Mouse (Mus musculus) heart, embryonic 15.5 days (tissue): ENCODE data around the gene Ephx1. TPM values are rescaled to one million over a fixed set of nuclear protein-coding genes. Genes with fewer than 3 reads are reported as not detected.
A peak's percentile ranks its signal among the peaks of the same experiment; 100 is the strongest.

ENCODE experiments used
- ATAC-seq: fragments of 200-750 bp; cut with Nextera tagmentation; replicated peaks from 2 replicates; pipeline ENCODE4 v1.8.0; 2017; ENCODE audit warnings: low read depth, moderate TSS enrichment; ENCODE audit not compliant: insufficient number of reproducible peaks, insufficient read depth, low FRiP score
- H3K27ac ChIP-seq: fragments of 300-500 bp; sonication (generic); 2 replicates; pipeline ENCODE4 v1.5.1; 2015; ENCODE audit warnings: mild to moderate bottlenecking, inconsistent platforms
- H3K27me3 ChIP-seq: fragments of 300-500 bp; sonication (generic); 2 replicates; pipeline ENCODE4 v1.6.1; 2015; ENCODE audit warnings: inconsistent platforms
- H3K36me3 ChIP-seq: fragments of 300-500 bp; sonication (generic); 2 replicates; pipeline ENCODE4 v1.6.1; 2015; ENCODE audit warnings: mild to moderate bottlenecking, inconsistent platforms
- H3K4me1 ChIP-seq: fragments of 300-500 bp; sonication (generic); replicated peaks from 2 replicates; pipeline ENCODE4 v1.6.1; 2015; ENCODE audit warnings: inconsistent platforms
- H3K4me2 ChIP-seq: fragments of 300-500 bp; sonication (generic); 2 replicates; pipeline ENCODE4 v1.6.1; 2015; ENCODE audit warnings: inconsistent platforms, mild to moderate bottlenecking, moderate library complexity
- H3K4me3 ChIP-seq: fragments of 300-500 bp; sonication (generic); 2 replicates; pipeline ENCODE4 v1.5.1; 2015; ENCODE audit warnings: mild to moderate bottlenecking, inconsistent platforms
- H3K9ac ChIP-seq: fragments of 300-500 bp; sonication (generic); 2 replicates; pipeline ENCODE4 v1.6.1; 2015; ENCODE audit warnings: mild to moderate bottlenecking, inconsistent platforms
- H3K9me3 ChIP-seq: fragments of 300-500 bp; sonication (generic); replicated peaks from 2 replicates; pipeline ENCODE4 v1.6.1; 2016; ENCODE audit warnings: inconsistent platforms
- WGBS: fragments of 180-500 bp; shearing (Covaris S2); methylation state at CpG from one replicate; pipeline ENCODE4 v1.1.7; 2015; ENCODE audit warnings: mixed read lengths; 5-methylcytosine and 5-hydroxymethylcytosine counted together
- polyA plus RNA-seq: library from polyadenylated mRNA; unstranded; fragments of >200 nt; fragmentation: Nextera tagmentation; extraction: Ambion mirVana; gene quantifications from 2 replicates; pipeline ENCODE4 v1.2.1, GENCODE M21; 2015

The Ephx1 gene
- polyA plus RNA-seq, 1 experiment from 2014 or later, result 10.0 TPM

DNA sequence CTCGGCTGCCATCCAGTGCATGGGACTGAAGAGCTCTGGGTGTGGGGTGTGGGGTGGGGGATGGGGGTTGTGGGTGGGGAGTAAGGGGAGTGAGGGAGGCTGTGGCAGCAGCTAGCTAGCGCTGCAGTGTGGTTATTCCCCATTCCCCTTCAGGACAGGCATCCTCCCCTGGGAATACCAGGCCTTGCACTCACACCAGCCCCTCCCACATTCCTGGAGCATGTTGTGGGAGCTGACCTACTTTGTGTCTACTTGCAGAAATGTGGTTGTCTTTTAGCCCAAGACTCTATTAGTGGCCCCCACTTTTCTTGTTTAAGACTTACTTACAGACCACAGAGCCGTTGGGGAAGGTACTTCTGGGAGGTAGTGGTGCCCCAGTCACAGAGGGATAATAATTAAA is 54.2 kb downstream of the Ephx1 start:
- H3K27ac ChIP-seq, result no peak overlapping the region
- 51% methylated on average over 3 of the region's 3 CpGs for WGBS
- no peaks in the 10 kb centered on the region for H3K27me3 ChIP-seq
- ATAC-seq, result no peak
- H3K4me2 ChIP-seq, result no peak overlapping the region
- H3K9me3 ChIP-seq, result no peaks in the 10 kb centered on the region
- H3K4me3 ChIP-seq, result no peak overlapping the region
- H3K9ac ChIP-seq, result no peak overlapping the region
- H3K4me1 ChIP-seq, result peaks cover 13% of the 10 kb centered on the region
- H3K36me3 ChIP-seq, result peaks cover 43% of the 10 kb centered on the region

DNA sequence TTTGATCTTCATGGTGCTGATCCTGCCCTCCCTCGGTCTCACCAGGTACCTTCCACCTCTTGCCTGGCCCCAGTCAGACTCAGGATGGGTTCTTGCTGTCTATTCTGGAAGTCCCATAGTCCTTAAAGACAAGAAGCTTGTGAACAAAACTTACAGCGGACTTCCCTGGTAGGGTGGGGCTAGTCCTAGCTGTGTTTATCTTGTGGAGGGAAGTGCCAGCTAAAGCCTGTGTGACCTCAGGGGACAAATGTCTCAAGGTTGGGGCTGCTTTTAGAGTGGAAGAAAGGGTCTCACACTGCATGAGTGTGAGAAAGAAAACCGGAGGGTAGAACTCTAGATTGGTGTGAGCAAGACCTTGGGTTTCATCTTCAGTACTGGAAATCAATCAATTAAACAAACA is 54.9 kb downstream of the Ephx1 start:
- H3K4me1 ChIP-seq, result peaks cover 13% of the 10 kb centered on the region
- H3K9me3 ChIP-seq, result no peaks in the 10 kb centered on the region
- peaks cover 50% of the 10 kb centered on the region for H3K36me3 ChIP-seq
- H3K4me2 ChIP-seq, result no peak overlapping the region
- no peak overlapping the region for H3K9ac ChIP-seq
- H3K27me3 ChIP-seq, result no peaks in the 10 kb centered on the region
- H3K4me3 ChIP-seq, result no peak overlapping the region
- 78% methylated on average over 3 of the region's 3 CpGs for WGBS
- no peak for ATAC-seq
- no peak overlapping the region for H3K27ac ChIP-seq

DNA sequence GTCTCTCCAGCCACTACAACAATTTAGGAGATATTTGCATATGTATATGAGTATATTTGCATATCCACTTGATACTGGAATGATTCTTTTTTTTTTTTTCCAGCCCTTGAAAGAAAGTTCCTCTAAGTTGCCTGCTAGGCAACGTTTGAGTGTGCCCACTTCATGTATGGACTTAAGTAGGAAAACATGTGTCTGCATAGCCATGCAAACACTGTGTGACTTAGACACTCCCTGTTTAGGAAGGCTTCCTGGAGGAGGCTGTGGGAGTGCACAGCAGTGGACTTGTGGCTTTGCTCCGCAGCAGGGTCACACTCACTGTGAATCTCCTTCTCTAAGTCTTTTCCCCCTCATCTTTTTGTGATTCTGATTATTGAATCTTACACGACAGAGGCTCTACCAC is 61.9 kb downstream of the Ephx1 start:
- Histone ChIP-seq H3K27me3 (no peaks in the 10 kb centered on the region), H3K4me3 (no peak overlapping the region), H3K9me3 (no peaks in the 10 kb centered on the region), H3K9ac (no peak overlapping the region), H3K4me2 (no peak overlapping the region), H3K4me1 (no peaks in the 10 kb centered on the region), H3K36me3 (peaks cover 65% of the 10 kb centered on the region), H3K27ac (no peak overlapping the region)
- no peak for ATAC-seq
- WGBS, result 70% methylated on average over 3 of the region's 3 CpGs

DNA sequence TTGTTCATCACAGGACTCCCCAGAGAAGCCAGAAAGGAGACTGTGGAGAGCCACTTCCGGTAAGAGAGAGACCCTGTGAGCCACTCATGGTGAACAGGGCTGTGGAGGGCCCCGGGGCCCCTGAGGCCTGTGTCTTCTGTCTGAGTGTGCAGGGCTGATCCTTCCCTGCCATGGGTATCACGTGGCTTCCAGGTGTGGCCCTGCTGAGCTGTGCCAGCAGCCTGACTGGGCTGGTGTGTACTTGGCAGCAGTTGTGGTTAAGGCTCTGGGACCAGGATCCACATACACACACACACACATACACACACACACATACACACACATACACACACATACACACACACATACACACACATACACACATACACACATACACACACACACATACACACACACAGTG is 62.7 kb downstream of the Ephx1 start:
- Histone ChIP-seq H3K36me3 (peaks cover 60% of the 10 kb centered on the region), H3K4me2 (no peak overlapping the region), H3K4me3 (no peak overlapping the region), H3K9me3 (no peaks in the 10 kb centered on the region), H3K27ac (no peak overlapping the region), H3K9ac (no peak overlapping the region), H3K4me1 (no peaks in the 10 kb centered on the region), H3K27me3 (no peaks in the 10 kb centered on the region)
- 86% methylated on average over 3 of the region's 3 CpGs for WGBS
- no peak for ATAC-seq

DNA sequence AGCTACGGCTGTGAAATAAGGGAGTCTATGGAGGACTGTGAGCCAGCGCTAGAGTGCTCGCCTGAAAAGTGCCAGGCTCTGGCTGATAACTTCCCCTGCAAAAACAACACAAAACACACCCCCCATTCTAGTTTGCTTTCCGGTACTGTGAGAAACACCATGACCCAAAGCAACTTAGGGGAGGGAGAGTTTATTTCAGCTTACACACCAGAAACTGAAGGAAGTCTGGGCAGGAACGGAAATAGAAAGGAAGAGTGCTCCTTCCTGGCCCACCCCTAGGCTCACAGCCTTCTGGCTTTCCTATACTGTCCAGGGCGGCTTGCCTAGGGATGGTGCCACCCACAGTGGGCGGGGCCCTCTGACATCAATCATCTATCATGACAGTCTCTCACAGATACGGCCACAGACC is 63.7 kb downstream of the Ephx1 start:
- Histone ChIP-seq H3K36me3 (peaks cover 59% of the 10 kb centered on the region), H3K27me3 (no peaks in the 10 kb centered on the region), H3K9me3 (no peaks in the 10 kb centered on the region), H3K4me3 (no peak overlapping the region), H3K9ac (no peak overlapping the region), H3K4me1 (no peaks in the 10 kb centered on the region), H3K4me2 (no peak overlapping the region), H3K27ac (no peak overlapping the region; the same call in 1 of the 2 replicates)
- WGBS, result 74% methylated on average over 8 of the region's 8 CpGs
- ATAC-seq, result peak; percentile 65

DNA sequence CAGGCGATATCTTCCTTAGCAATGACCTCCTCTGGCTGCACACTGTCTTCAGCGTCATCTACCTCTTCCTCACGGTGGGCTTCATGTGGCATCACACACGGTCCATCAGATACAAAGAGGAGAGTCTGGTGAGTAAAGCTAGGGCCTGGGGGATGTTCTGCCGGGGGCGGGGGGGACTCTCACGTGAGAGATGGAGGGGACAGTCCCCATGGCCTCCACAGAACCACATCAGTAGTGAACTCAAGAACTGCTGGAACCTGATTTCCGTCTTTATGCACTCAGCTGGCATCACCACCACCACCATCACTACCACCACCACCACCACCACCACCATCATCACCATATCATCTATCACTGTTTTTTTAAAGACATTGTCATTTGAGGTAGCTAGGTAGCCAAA is 64.3 kb downstream of the Ephx1 start:
- 91% methylated on average over 8 of the region's 8 CpGs for WGBS
- H3K4me2 ChIP-seq, result no peak overlapping the region
- H3K36me3 ChIP-seq, result peaks cover 56% of the 10 kb centered on the region
- H3K27me3 ChIP-seq, result no peaks in the 10 kb centered on the region
- H3K9me3 ChIP-seq, result no peaks in the 10 kb centered on the region
- no peak overlapping the region for H3K9ac ChIP-seq
- ATAC-seq, result no peak
- H3K27ac ChIP-seq, result no peak overlapping the region
- H3K4me1 ChIP-seq, result no peaks in the 10 kb centered on the region
- H3K4me3 ChIP-seq, result no peak overlapping the region

DNA sequence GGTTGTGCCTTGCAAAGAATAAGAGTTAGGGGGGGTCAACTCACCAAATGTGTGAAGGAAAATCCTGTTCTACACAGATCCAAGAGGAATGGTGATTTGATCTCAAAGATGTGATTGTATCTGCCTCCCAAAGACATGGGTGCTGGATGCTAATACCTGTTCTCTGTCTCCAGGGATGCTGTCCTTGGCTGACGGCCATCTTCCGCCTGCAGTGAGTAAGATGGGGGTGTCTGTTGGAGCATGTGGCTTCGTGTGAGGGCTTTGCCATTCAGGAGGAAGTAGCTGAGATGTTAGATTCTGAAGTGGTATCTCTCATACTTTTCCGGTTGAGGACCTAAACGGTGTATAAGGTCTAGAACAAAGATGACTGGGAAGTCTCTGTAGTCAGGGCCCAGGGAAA is 67.9 kb downstream of the Ephx1 start:
- Histone ChIP-seq H3K36me3 (peaks cover 65% of the 10 kb centered on the region), H3K27ac (no peak overlapping the region), H3K4me2 (no peak overlapping the region), H3K9ac (no peak overlapping the region), H3K4me1 (no peaks in the 10 kb centered on the region), H3K4me3 (no peak overlapping the region), H3K27me3 (no peaks in the 10 kb centered on the region), H3K9me3 (no peaks in the 10 kb centered on the region)
- no peak for ATAC-seq
- 89% methylated on average over 5 of the region's 5 CpGs for WGBS

DNA sequence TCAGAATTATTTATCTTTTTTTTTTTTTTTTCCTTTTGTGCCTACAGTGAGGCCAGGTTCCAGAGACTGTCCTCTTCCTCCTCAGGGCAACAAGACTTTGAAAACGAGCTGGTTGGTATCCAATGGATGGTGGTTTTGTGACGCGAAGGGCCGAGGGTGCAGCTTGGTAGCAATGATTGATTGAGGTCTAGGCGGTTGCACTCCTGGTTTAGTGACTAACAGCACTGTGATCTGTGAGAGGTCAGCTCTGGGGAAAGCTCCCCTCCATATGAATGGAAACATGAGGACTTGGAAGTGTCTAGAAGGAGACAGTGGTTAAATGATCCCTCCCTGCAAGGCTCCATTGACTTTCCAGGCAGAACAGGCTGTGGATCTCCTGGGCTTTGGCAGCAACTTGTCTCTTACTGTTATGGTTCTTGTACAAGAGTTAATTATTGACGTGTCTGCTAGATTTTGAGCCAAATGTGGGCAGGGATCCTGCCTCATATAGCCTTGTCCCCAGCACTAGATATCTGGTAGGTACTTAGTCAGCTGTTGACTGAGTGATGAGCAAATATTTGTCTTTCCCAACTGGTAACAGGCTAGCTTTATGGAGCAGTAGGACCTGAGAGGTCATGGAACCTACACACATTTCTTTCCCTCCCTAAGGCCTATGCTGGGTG is 68.5 kb downstream of the Ephx1 start:
- Histone ChIP-seq H3K9ac (no peak overlapping the region), H3K9me3 (no peaks in the 10 kb centered on the region), H3K4me2 (no peak overlapping the region), H3K36me3 (peaks cover 65% of the 10 kb centered on the region), H3K4me1 (no peaks in the 10 kb centered on the region), H3K4me3 (no peak overlapping the region), H3K27me3 (no peaks in the 10 kb centered on the region), H3K27ac (no peak overlapping the region)
- no peak for ATAC-seq
- WGBS, result 73% methylated on average over 6 of the region's 6 CpGs

DNA sequence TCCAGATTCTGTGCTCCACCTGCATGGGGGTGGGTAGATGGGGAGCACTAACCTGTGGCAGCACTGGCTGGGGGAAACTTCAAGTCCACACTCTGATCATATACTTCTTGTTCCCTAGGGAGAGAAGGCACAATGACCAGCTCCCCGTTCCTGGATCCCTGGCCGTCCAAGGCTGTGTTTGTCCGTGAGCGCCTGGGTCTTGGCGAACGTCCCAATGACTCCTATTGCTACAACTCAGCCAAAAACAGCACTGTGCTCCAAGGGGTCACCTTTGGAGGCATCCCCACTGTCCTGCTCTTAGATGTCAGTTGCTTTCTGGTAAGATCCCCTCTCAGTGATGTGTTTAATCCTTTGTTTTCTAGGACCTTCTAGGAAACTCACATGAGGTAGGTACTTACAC is 74.3 kb downstream of the Ephx1 start:
- H3K9ac ChIP-seq, result no peak overlapping the region
- 71% methylated on average over 6 of the region's 6 CpGs for WGBS
- H3K27ac ChIP-seq, result no peak overlapping the region

DNA sequence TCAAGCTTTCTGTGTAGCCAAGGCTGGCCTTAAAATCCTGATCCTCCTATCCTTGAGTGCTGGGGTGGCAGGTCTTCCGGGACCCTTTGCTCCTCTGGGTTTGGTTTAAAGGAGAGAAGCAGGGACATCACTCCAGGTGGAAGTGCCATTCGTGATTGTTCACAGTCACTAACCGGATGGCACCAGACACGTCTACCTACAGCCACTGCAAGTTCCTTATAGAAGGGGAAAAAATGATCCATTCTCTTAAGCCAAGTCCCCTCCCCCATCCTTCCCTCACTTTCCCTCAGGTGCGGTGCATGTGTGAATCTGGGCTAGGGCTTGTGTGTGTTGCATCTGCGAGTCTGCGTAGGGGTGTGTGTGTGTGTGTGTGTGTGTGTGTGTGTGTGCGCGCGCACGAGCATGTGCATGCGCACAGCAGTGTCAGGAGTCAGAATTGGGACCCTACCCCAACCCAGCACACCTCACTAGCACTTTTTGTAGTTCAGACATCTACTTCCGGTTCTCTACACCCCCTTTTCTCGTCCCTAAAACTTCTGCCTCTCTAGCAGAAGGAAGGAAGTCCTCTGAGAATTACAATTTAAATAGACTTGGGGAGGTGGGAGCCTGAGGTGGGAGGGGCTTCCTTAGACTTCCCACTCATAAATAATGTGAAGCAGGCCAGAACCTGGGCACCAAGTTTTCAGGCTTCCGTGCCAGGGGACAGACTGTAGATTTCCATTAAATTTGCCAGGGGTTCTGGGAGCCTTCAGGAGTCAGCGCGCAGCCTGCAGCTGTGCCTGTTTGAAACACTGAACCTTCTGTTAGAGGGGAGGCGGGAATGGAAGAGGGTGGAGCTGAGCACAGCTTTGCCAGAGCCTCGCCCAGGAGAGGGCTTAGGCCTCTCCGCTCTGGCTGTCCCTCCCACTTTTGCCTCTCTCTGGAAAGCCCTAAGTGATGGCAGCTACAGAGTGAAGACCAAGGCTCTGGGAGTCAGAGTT is 75.4 kb downstream of the Ephx1 start:
- peak; percentile 72 for ATAC-seq
- Histone ChIP-seq H3K36me3 (peaks cover 28% of the 10 kb centered on the region), H3K9me3 (no peaks in the 10 kb centered on the region), H3K4me1 (peaks cover 48% of the 10 kb centered on the region), H3K9ac (peak overlapping the region; percentile 15; the same call in 1 of the 2 replicates), H3K27me3 (no peaks in the 10 kb centered on the region), H3K4me3 (no peak overlapping the region; the same call in 1 of the 2 replicates), H3K4me2 (peak overlapping the region; percentile 47), H3K27ac (peak overlapping the region; percentile 57)
- WGBS, result 34% methylated on average over 20 of the region's 20 CpGs

More for the DNA sequence above, 74.3 kb downstream of the Ephx1 start:
- ATAC-seq, result no peak
- H3K9me3 ChIP-seq, result no peaks in the 10 kb centered on the region
- H3K4me3 ChIP-seq, result no peak overlapping the region
- peaks cover 41% of the 10 kb centered on the region for H3K4me1 ChIP-seq
- H3K27me3 ChIP-seq, result no peaks in the 10 kb centered on the region
- H3K36me3 ChIP-seq, result peaks cover 32% of the 10 kb centered on the region
- H3K4me2 ChIP-seq, result no peak overlapping the region

DNA sequence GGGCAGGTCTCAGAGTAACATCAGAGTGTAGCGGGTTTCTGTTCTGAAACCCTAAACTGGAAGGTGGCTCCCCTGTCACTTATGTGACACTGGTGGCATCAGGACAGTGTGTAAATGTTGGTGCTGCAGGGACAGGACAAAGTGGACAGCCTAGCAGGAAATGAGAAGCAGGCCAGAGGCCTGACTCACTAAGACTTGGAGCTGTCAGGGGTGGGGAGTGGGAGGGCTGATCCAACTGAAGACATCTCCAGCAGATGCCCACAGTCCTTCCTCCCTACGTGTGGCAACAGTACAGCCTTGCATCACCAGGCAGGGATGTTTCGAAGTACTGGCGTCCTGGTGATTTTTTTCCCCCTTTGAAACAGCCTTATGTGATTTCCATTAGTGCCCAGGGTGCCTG is 76.2 kb downstream of the Ephx1 start:
- H3K27me3 ChIP-seq, result no peaks in the 10 kb centered on the region
- H3K27ac ChIP-seq, result peak overlapping the region; percentile 57; the same call in 1 of the 2 replicates
- no peak overlapping the region for H3K9ac ChIP-seq
- H3K4me3 ChIP-seq, result no peak overlapping the region
- peaks cover 48% of the 10 kb centered on the region for H3K4me1 ChIP-seq
- WGBS, result 71% methylated on average over 4 of the region's 4 CpGs
- H3K36me3 ChIP-seq, result peaks cover 21% of the 10 kb centered on the region
- no peak overlapping the region for H3K4me2 ChIP-seq
- ATAC-seq, result no peak
- no peaks in the 10 kb centered on the region for H3K9me3 ChIP-seq
